Mouse (Mus musculus): Measurements from ENCODE around the gene Gm10491. TPM values are rescaled to one million over a fixed set of nuclear protein-coding genes. Genes with fewer than 3 reads are reported as not detected.

The Gm10491 gene
- total and polyA plus RNA-seq, 2 experiments = not detected

GRCm38 (mm10) chrX:7937667-7938066 is 30.0 kb upstream of the Gm10491 start:
- WGBS = 100% methylated on average over 6 of the region's 6 CpGs
- Histone ChIP-seq H3K27me3 (ENCODE audit: control insufficient read depth, insufficient read depth, low read length) (no peaks in the 10 kb centered on the region), H3K36me3 (ENCODE audit: control insufficient read depth, insufficient read depth, low read length) (peaks cover 5% of the 10 kb centered on the region; the same call in 1 of the 2 replicates), H3K9ac (ENCODE audit: low read depth, low read length) (no peak overlapping the region), H3K27ac (replicated peaks; ENCODE audit: insufficient read depth, low read depth, low read length) (no peak overlapping the region), H3K4me1 (ENCODE audit: control insufficient read depth, insufficient read depth, low read length) (no peaks in the 10 kb centered on the region), H3K79me2 (ENCODE audit: control insufficient read depth, insufficient read depth, low read length) (no peaks in the 10 kb centered on the region), H3K4me3 (ENCODE audit: insufficient read depth, low read depth, low read length) (no peak overlapping the region)
- DNase-seq (ENCODE audit: extremely low read depth, low read depth, low spot score) = no peak
- TF ChIP-seq POLR2A (IDR thresholded peaks at IDR 0.05; ENCODE audit: extremely low read depth, insufficient read depth, low read length) (no peak), CTCF (IDR thresholded peaks at IDR 0.05; ENCODE audit: low read depth, low read length) (no peak)

GRCm38 (mm10) chrX:7936874-7937273 is 29.2 kb upstream of the Gm10491 start:
- no peak overlapping the region for H3K4me3 ChIP-seq (ENCODE audit: insufficient read depth, low read depth, low read length)
- no peaks in the 10 kb centered on the region for H3K4me1 ChIP-seq (ENCODE audit: control insufficient read depth, insufficient read depth, low read length)
- no peaks in the 10 kb centered on the region for H3K27me3 ChIP-seq (ENCODE audit: control insufficient read depth, insufficient read depth, low read length)
- TF ChIP-seq CTCF (IDR thresholded peaks at IDR 0.05; ENCODE audit: low read depth, low read length) (no peak; the same call in 1 of the 2 replicates), POLR2A (IDR thresholded peaks at IDR 0.05; ENCODE audit: extremely low read depth, insufficient read depth, low read length) (no peak)
- 89% methylated on average over 10 of the region's 11 CpGs for WGBS
- no peak overlapping the region for H3K27ac ChIP-seq (replicated peaks; ENCODE audit: insufficient read depth, low read depth, low read length)
- H3K9ac ChIP-seq (ENCODE audit: low read depth, low read length) = no peak overlapping the region
- DNase-seq (ENCODE audit: extremely low read depth, low read depth, low spot score) = no peak
- no peaks in the 10 kb centered on the region for H3K79me2 ChIP-seq (ENCODE audit: control insufficient read depth, insufficient read depth, low read length)
- peaks cover 5% of the 10 kb centered on the region; the same call in 1 of the 2 replicates for H3K36me3 ChIP-seq (ENCODE audit: control insufficient read depth, insufficient read depth, low read length)

- no peak for DNase-seq (ENCODE audit: extremely low read depth, low read depth, low spot score)
- no peaks in the 10 kb centered on the region for H3K79me2 ChIP-seq (ENCODE audit: control insufficient read depth, insufficient read depth, low read length)
- WGBS = 26% methylated on average over 19 of the region's 19 CpGs
- no peaks in the 10 kb centered on the region; the same call in 1 of the 2 replicates for H3K36me3 ChIP-seq (ENCODE audit: control insufficient read depth, insufficient read depth, low read length)
- TF ChIP-seq CTCF (IDR thresholded peaks at IDR 0.05; ENCODE audit: low read depth, low read length) (no peak), POLR2A (IDR thresholded peaks at IDR 0.05; ENCODE audit: extremely low read depth, insufficient read depth, low read length) (no peak)
- no peaks in the 10 kb centered on the region for H3K4me1 ChIP-seq (ENCODE audit: control insufficient read depth, insufficient read depth, low read length)
- no peak within 1 kb of the TSS for H3K4me3 ChIP-seq (ENCODE audit: insufficient read depth, low read depth, low read length)
- 0 out of 2 replicates have a peak, but pooled peaks cover 2% of the 10 kb centered on the region for H3K27me3 ChIP-seq (ENCODE audit: control insufficient read depth, insufficient read depth, low read length)
- H3K9ac ChIP-seq (ENCODE audit: low read depth, low read length) = no peak within 1 kb of the TSS
- no peak within 1 kb of the TSS for H3K27ac ChIP-seq (replicated peaks; ENCODE audit: insufficient read depth, low read depth, low read length)
These were observed 20.7 kb upstream of the Gm10491 start, which contains the start of gene Eras for GRCm38 (mm10) chrX:7928270-7928790. TSS of gene Eras (minus strand) at chrX:7928607.

- TF ChIP-seq POLR2A (IDR thresholded peaks at IDR 0.05; ENCODE audit: extremely low read depth, insufficient read depth, low read length) (no peak), CTCF (IDR thresholded peaks at IDR 0.05; ENCODE audit: low read depth, low read length) (no peak)
- DNase-seq (ENCODE audit: extremely low read depth, low read depth, low spot score) = no peak
- H3K4me1 ChIP-seq (ENCODE audit: control insufficient read depth, insufficient read depth, low read length) = no peaks in the 10 kb centered on the region
- no peaks in the 10 kb centered on the region; the same call in 1 of the 2 replicates for H3K36me3 ChIP-seq (ENCODE audit: control insufficient read depth, insufficient read depth, low read length)
- H3K27ac ChIP-seq (replicated peaks; ENCODE audit: insufficient read depth, low read depth, low read length) = no peak overlapping the region
- no peak overlapping the region for H3K4me3 ChIP-seq (ENCODE audit: insufficient read depth, low read depth, low read length)
- H3K79me2 ChIP-seq (ENCODE audit: control insufficient read depth, insufficient read depth, low read length) = no peaks in the 10 kb centered on the region
- 37% methylated on average over 10 of the region's 10 CpGs for WGBS
- H3K9ac ChIP-seq (ENCODE audit: low read depth, low read length) = no peak overlapping the region
- peaks cover 10% of the 10 kb centered on the region for H3K27me3 ChIP-seq (ENCODE audit: control insufficient read depth, insufficient read depth, low read length)
These were observed 19.5 kb upstream of the Gm10491 start for GRCm38 (mm10) chrX:7927116-7927515.

- Histone ChIP-seq H3K4me1 (ENCODE audit: control insufficient read depth, insufficient read depth, low read length) (no peaks in the 10 kb centered on the region), H3K9ac (ENCODE audit: low read depth, low read length) (no peak overlapping the region), H3K4me3 (ENCODE audit: insufficient read depth, low read depth, low read length) (no peak overlapping the region), H3K27ac (replicated peaks; ENCODE audit: insufficient read depth, low read depth, low read length) (no peak overlapping the region), H3K36me3 (ENCODE audit: control insufficient read depth, insufficient read depth, low read length) (no peaks in the 10 kb centered on the region), H3K79me2 (ENCODE audit: control insufficient read depth, insufficient read depth, low read length) (no peaks in the 10 kb centered on the region), H3K27me3 (ENCODE audit: control insufficient read depth, insufficient read depth, low read length) (peaks cover 13% of the 10 kb centered on the region)
- no peak for DNase-seq (ENCODE audit: extremely low read depth, low read depth, low spot score)
- no peak for TF ChIP-seq POLR2A (IDR thresholded peaks at IDR 0.05; ENCODE audit: extremely low read depth, insufficient read depth, low read length)
- no peak for TF ChIP-seq CTCF (IDR thresholded peaks at IDR 0.05; ENCODE audit: low read depth, low read length)
- 85% methylated on average over 6 of the region's 6 CpGs for WGBS
These were observed 18.6 kb upstream of the Gm10491 start for GRCm38 (mm10) chrX:7926266-7926665.

- Histone ChIP-seq H3K36me3 (ENCODE audit: control insufficient read depth, insufficient read depth, low read length) (no peaks in the 10 kb centered on the region), H3K27me3 (ENCODE audit: control insufficient read depth, insufficient read depth, low read length) (peaks cover 13% of the 10 kb centered on the region), H3K9ac (ENCODE audit: low read depth, low read length) (no peak overlapping the region), H3K4me1 (ENCODE audit: control insufficient read depth, insufficient read depth, low read length) (no peaks in the 10 kb centered on the region), H3K27ac (replicated peaks; ENCODE audit: insufficient read depth, low read depth, low read length) (no peak overlapping the region), H3K79me2 (ENCODE audit: control insufficient read depth, insufficient read depth, low read length) (no peaks in the 10 kb centered on the region), H3K4me3 (ENCODE audit: insufficient read depth, low read depth, low read length) (no peak overlapping the region)
- WGBS = 1% methylated on average over 33 of the region's 48 CpGs
- no peak for TF ChIP-seq CTCF (IDR thresholded peaks at IDR 0.05; ENCODE audit: low read depth, low read length)
- TF ChIP-seq POLR2A (IDR thresholded peaks at IDR 0.05; ENCODE audit: extremely low read depth, insufficient read depth, low read length) = no peak
- DNase-seq (ENCODE audit: extremely low read depth, low read depth, low spot score) = no peak
These were observed 14.4 kb upstream of the Gm10491 start for GRCm38 (mm10) chrX:7922032-7922431.

Measured in liver, adult 2 months (tissue).